Mouse (Mus musculus): ENCODE data around the gene Nhlrc3. TPM values are rescaled to one million over a fixed set of nuclear protein-coding genes. Genes with fewer than 3 reads are reported as not detected.

Nhlrc3 gene
- polyA plus RNA-seq, 1 experiment from 2014 or later: 6.4 TPM

GRCm38 (mm10) chr3:53477468-53477867 lies 14.3 kb upstream of the Nhlrc3 start:
- Histone ChIP-seq H3K4me2 (no peak overlapping the region), H3K9me3 (replicated peaks; ENCODE audit: control insufficient read depth, low read length) (no peaks in the 10 kb centered on the region), H3K4me1 (ENCODE audit: control insufficient read depth, insufficient read depth, low read length) (no peaks in the 10 kb centered on the region), H3K27me3 (ENCODE audit: control insufficient read depth, insufficient read depth, low read length) (no peaks in the 10 kb centered on the region), H3K4me3 (ENCODE audit: low read depth, low read length) (no peak overlapping the region), H3K9ac (ENCODE audit: low read depth, low read length) (no peak overlapping the region), H3K36me3 (ENCODE audit: control insufficient read depth, insufficient read depth, low read length) (peaks cover 51% of the 10 kb centered on the region), H3K27ac (ENCODE audit: low read depth, low read length) (no peak overlapping the region)
- no peak for ATAC-seq (replicated peaks; ENCODE audit: insufficient number of reproducible peaks, low FRiP score, low TSS enrichment)
- 92% methylated on average over 17 of the region's 17 CpGs for WGBS (ENCODE audit: insufficient replicate concordance)

GRCm38 (mm10) chr3:53475889-53476288 lies 12.8 kb upstream of the Nhlrc3 start:
- Histone ChIP-seq H3K27me3 (ENCODE audit: control insufficient read depth, insufficient read depth, low read length) (no peaks in the 10 kb centered on the region), H3K36me3 (ENCODE audit: control insufficient read depth, insufficient read depth, low read length) (peaks cover 46% of the 10 kb centered on the region), H3K4me2 (no peak overlapping the region), H3K9me3 (replicated peaks; ENCODE audit: control insufficient read depth, low read length) (no peaks in the 10 kb centered on the region), H3K9ac (ENCODE audit: low read depth, low read length) (no peak overlapping the region), H3K27ac (ENCODE audit: low read depth, low read length) (no peak overlapping the region), H3K4me3 (ENCODE audit: low read depth, low read length) (no peak overlapping the region), H3K4me1 (ENCODE audit: control insufficient read depth, insufficient read depth, low read length) (no peaks in the 10 kb centered on the region)
- no peak for ATAC-seq (replicated peaks; ENCODE audit: insufficient number of reproducible peaks, low FRiP score, low TSS enrichment)
- 56% methylated on average over 6 of the region's 6 CpGs for WGBS (ENCODE audit: insufficient replicate concordance)

- no peaks in the 10 kb centered on the region for H3K27me3 ChIP-seq (ENCODE audit: control insufficient read depth, insufficient read depth, low read length)
- no peak for ATAC-seq (replicated peaks; ENCODE audit: insufficient number of reproducible peaks, low FRiP score, low TSS enrichment)
- H3K4me3 ChIP-seq (ENCODE audit: low read depth, low read length): no peak overlapping the region
- no peak overlapping the region for H3K27ac ChIP-seq (ENCODE audit: low read depth, low read length)
- no peak overlapping the region for H3K4me2 ChIP-seq
- H3K36me3 ChIP-seq (ENCODE audit: control insufficient read depth, insufficient read depth, low read length): peaks cover 40% of the 10 kb centered on the region
- WGBS (ENCODE audit: insufficient replicate concordance): 77% methylated on average over 4 of the region's 4 CpGs
- no peaks in the 10 kb centered on the region for H3K9me3 ChIP-seq (replicated peaks; ENCODE audit: control insufficient read depth, low read length)
- H3K9ac ChIP-seq (ENCODE audit: low read depth, low read length): no peak overlapping the region
- no peaks in the 10 kb centered on the region for H3K4me1 ChIP-seq (ENCODE audit: control insufficient read depth, insufficient read depth, low read length)
These were observed 11.0 kb upstream of the Nhlrc3 start for GRCm38 (mm10) chr3:53474179-53474578.

- Histone ChIP-seq H3K27ac (ENCODE audit: low read depth, low read length) (no peak overlapping the region), H3K4me3 (ENCODE audit: low read depth, low read length) (no peak overlapping the region), H3K9ac (ENCODE audit: low read depth, low read length) (no peak overlapping the region), H3K4me2 (no peak overlapping the region), H3K9me3 (replicated peaks; ENCODE audit: control insufficient read depth, low read length) (no peaks in the 10 kb centered on the region), H3K36me3 (ENCODE audit: control insufficient read depth, insufficient read depth, low read length) (peaks cover 23% of the 10 kb centered on the region), H3K4me1 (ENCODE audit: control insufficient read depth, insufficient read depth, low read length) (peaks cover 4% of the 10 kb centered on the region; the same call in 1 of the 2 replicates), H3K27me3 (ENCODE audit: control insufficient read depth, insufficient read depth, low read length) (no peaks in the 10 kb centered on the region)
- WGBS (ENCODE audit: insufficient replicate concordance): 94% methylated on average over 5 of the region's 5 CpGs
- ATAC-seq (replicated peaks; ENCODE audit: insufficient number of reproducible peaks, low FRiP score, low TSS enrichment): no peak
These were observed 8.9 kb upstream of the Nhlrc3 start for GRCm38 (mm10) chr3:53472061-53472460.

GRCm38 (mm10) chr3:53469650-53470049 lies 6.5 kb upstream of the Nhlrc3 start:
- H3K9me3 ChIP-seq (replicated peaks; ENCODE audit: control insufficient read depth, low read length): no peaks in the 10 kb centered on the region
- H3K36me3 ChIP-seq (ENCODE audit: control insufficient read depth, insufficient read depth, low read length): peaks cover 11% of the 10 kb centered on the region
- no peak for ATAC-seq (replicated peaks; ENCODE audit: insufficient number of reproducible peaks, low FRiP score, low TSS enrichment)
- no peak overlapping the region for H3K27ac ChIP-seq (ENCODE audit: low read depth, low read length)
- H3K4me3 ChIP-seq (ENCODE audit: low read depth, low read length): no peak overlapping the region
- no peak overlapping the region for H3K4me2 ChIP-seq
- WGBS (ENCODE audit: insufficient replicate concordance): 95% methylated on average over 5 of the region's 5 CpGs
- peaks cover 18% of the 10 kb centered on the region for H3K4me1 ChIP-seq (ENCODE audit: control insufficient read depth, insufficient read depth, low read length)
- no peak overlapping the region for H3K9ac ChIP-seq (ENCODE audit: low read depth, low read length)
- no peaks in the 10 kb centered on the region for H3K27me3 ChIP-seq (ENCODE audit: control insufficient read depth, insufficient read depth, low read length)

- Histone ChIP-seq H3K9me3 (replicated peaks; ENCODE audit: control insufficient read depth, low read length) (no peaks in the 10 kb centered on the region), H3K4me1 (ENCODE audit: control insufficient read depth, insufficient read depth, low read length) (peaks cover 18% of the 10 kb centered on the region)
- WGBS (ENCODE audit: insufficient replicate concordance): 74% methylated on average over 5 of the region's 5 CpGs
These were observed 4.2 kb upstream of the Nhlrc3 start for GRCm38 (mm10) chr3:53467356-53467755.

GRCm38 (mm10) chr3:53466481-53466880 lies 3.3 kb upstream of the Nhlrc3 start:
- no peaks in the 10 kb centered on the region; the same call in none of the 2 replicates for H3K36me3 ChIP-seq (ENCODE audit: control insufficient read depth, insufficient read depth, low read length)
- no peaks in the 10 kb centered on the region for H3K27me3 ChIP-seq (ENCODE audit: control insufficient read depth, insufficient read depth, low read length)
- H3K9ac ChIP-seq (ENCODE audit: low read depth, low read length): no peak overlapping the region
- H3K9me3 ChIP-seq (replicated peaks; ENCODE audit: control insufficient read depth, low read length): no peaks in the 10 kb centered on the region
- H3K27ac ChIP-seq (ENCODE audit: low read depth, low read length): no peak overlapping the region
- no peak for ATAC-seq (replicated peaks; ENCODE audit: insufficient number of reproducible peaks, low FRiP score, low TSS enrichment)
- 72% methylated on average over 9 of the region's 9 CpGs for whole genome bisulfite sequencing (ENCODE audit: insufficient replicate concordance)
- H3K4me2 ChIP-seq: peak overlapping the region; percentile 66; the same call in 1 of the 2 replicates
- H3K4me1 ChIP-seq (ENCODE audit: control insufficient read depth, insufficient read depth, low read length): peaks cover 21% of the 10 kb centered on the region
- no peak overlapping the region for H3K4me3 ChIP-seq (ENCODE audit: low read depth, low read length)

More at GRCm38 (mm10) chr3:53467356-53467755, 4.2 kb upstream of the Nhlrc3 start:
- Histone ChIP-seq H3K36me3 (ENCODE audit: control insufficient read depth, insufficient read depth, low read length) (peaks cover 2% of the 10 kb centered on the region), H3K4me2 (no peak overlapping the region), H3K27ac (ENCODE audit: low read depth, low read length) (no peak overlapping the region), H3K9ac (ENCODE audit: low read depth, low read length) (no peak overlapping the region), H3K4me3 (ENCODE audit: low read depth, low read length) (no peak overlapping the region), H3K27me3 (ENCODE audit: control insufficient read depth, insufficient read depth, low read length) (no peaks in the 10 kb centered on the region)
- no peak for ATAC-seq (replicated peaks; ENCODE audit: insufficient number of reproducible peaks, low FRiP score, low TSS enrichment)

- Histone ChIP-seq H3K36me3 (ENCODE audit: control insufficient read depth, insufficient read depth, low read length) (no peaks in the 10 kb centered on the region; the same call in 1 of the 2 replicates), H3K4me2 (peak overlapping the region; percentile 66), H3K9me3 (replicated peaks; ENCODE audit: control insufficient read depth, low read length) (no peaks in the 10 kb centered on the region), H3K27me3 (ENCODE audit: control insufficient read depth, insufficient read depth, low read length) (no peaks in the 10 kb centered on the region), H3K4me1 (ENCODE audit: control insufficient read depth, insufficient read depth, low read length) (peaks cover 21% of the 10 kb centered on the region), H3K4me3 (ENCODE audit: low read depth, low read length) (peak overlapping the region; percentile 96), H3K9ac (ENCODE audit: low read depth, low read length) (peak overlapping the region; percentile 46; the same call in 1 of the 2 replicates), H3K27ac (ENCODE audit: low read depth, low read length) (no peak overlapping the region)
- 41% methylated on average over 6 of the region's 6 CpGs for WGBS (ENCODE audit: insufficient replicate concordance)
- no peak for ATAC-seq (replicated peaks; ENCODE audit: insufficient number of reproducible peaks, low FRiP score, low TSS enrichment)
These were observed 2.2 kb upstream of the Nhlrc3 start for GRCm38 (mm10) chr3:53465330-53465729.

GRCm38 (mm10) chr3:53464146-53464698 lies 1.1 kb upstream of the Nhlrc3 start:
- Histone ChIP-seq H3K27me3 (ENCODE audit: control insufficient read depth, insufficient read depth, low read length) (no peaks in the 10 kb centered on the region), H3K4me2 (peak overlapping the region; percentile 66), H3K36me3 (ENCODE audit: control insufficient read depth, insufficient read depth, low read length) (no peaks in the 10 kb centered on the region; the same call in 1 of the 2 replicates), H3K27ac (ENCODE audit: low read depth, low read length) (peak overlapping the region; percentile 73), H3K4me3 (ENCODE audit: low read depth, low read length) (peak overlapping the region; percentile 96), H3K9me3 (replicated peaks; ENCODE audit: control insufficient read depth, low read length) (no peaks in the 10 kb centered on the region), H3K9ac (ENCODE audit: low read depth, low read length) (peak overlapping the region; percentile 93), H3K4me1 (ENCODE audit: control insufficient read depth, insufficient read depth, low read length) (peaks cover 21% of the 10 kb centered on the region)
- under 1% methylated on average over 20 of the region's 20 CpGs for WGBS (ENCODE audit: insufficient replicate concordance)
- ATAC-seq (replicated peaks; ENCODE audit: insufficient number of reproducible peaks, low FRiP score, low TSS enrichment): no peak

Data from heart, embryonic 11.5 days (tissue).